Mouse (Mus musculus) heart, embryonic 13.5 days (tissue): ENCODE measurements at regions not wholly inside any gene's neighbourhood (a gene's known extent, or its start where the extent isn't known, plus 50 kb on each side); places are given as distances from the start of the nearest gene placed in this dataset.
"Not testable (repeated sequence)": the region's sequence is repeated elsewhere in the genome, so short reads cannot be mapped to it uniquely, and the experiment has no call there.

Experiments
- ATAC-seq: fragments of 200-750 bp; cut with Nextera tagmentation; 2 replicates; pipeline ENCODE4 v1.8.0; 2017; ENCODE audit warnings: moderate TSS enrichment; ENCODE audit not compliant: insufficient number of reproducible peaks, low FRiP score, low TSS enrichment; ENCODE audit errors: extremely low read depth
- H3K27ac ChIP-seq: fragments of 300-500 bp; sonication (generic); replicated peaks from 2 replicates; pipeline ENCODE4 v1.5.1; 2015; ENCODE audit warnings: moderate library complexity, mild to moderate bottlenecking, inconsistent platforms
- H3K27me3 ChIP-seq: fragments of 300-500 bp; sonication (generic); replicated peaks from 2 replicates; pipeline ENCODE4 v1.6.1; 2015; ENCODE audit warnings: mild to moderate bottlenecking, inconsistent platforms
- H3K36me3 ChIP-seq: fragments of 300-500 bp; sonication (generic); 2 replicates; pipeline ENCODE4 v1.6.1; 2015; ENCODE audit warnings: mild to moderate bottlenecking, inconsistent platforms
- H3K4me1 ChIP-seq: fragments of 300-500 bp; sonication (generic); 2 replicates; pipeline ENCODE4 v1.6.1; 2015; ENCODE audit warnings: inconsistent platforms
- H3K4me2 ChIP-seq: fragments of 300-500 bp; sonication (generic); 2 replicates; pipeline ENCODE4 v1.6.1; 2015; ENCODE audit warnings: inconsistent platforms, mild to moderate bottlenecking, moderate library complexity
- H3K4me3 ChIP-seq: fragments of 300-500 bp; sonication (generic); 2 replicates; pipeline ENCODE4 v1.5.1; 2015; ENCODE audit warnings: moderate library complexity, mild to moderate bottlenecking, inconsistent platforms
- H3K9ac ChIP-seq: fragments of 300-500 bp; sonication (generic); 2 replicates; pipeline ENCODE4 v1.6.1; 2015; ENCODE audit warnings: inconsistent platforms, mild to moderate bottlenecking, moderate library complexity
- H3K9me3 ChIP-seq: fragments of 300-500 bp; sonication (generic); 2 replicates; pipeline ENCODE4 v1.6.1; 2016; ENCODE audit warnings: inconsistent platforms
- WGBS: fragments of 180-500 bp; shearing (Covaris S2); methylation state at CpG from one replicate; pipeline ENCODE4 v1.1.7; 2015; ENCODE audit warnings: mixed read lengths; 5-methylcytosine and 5-hydroxymethylcytosine counted together

DNA sequence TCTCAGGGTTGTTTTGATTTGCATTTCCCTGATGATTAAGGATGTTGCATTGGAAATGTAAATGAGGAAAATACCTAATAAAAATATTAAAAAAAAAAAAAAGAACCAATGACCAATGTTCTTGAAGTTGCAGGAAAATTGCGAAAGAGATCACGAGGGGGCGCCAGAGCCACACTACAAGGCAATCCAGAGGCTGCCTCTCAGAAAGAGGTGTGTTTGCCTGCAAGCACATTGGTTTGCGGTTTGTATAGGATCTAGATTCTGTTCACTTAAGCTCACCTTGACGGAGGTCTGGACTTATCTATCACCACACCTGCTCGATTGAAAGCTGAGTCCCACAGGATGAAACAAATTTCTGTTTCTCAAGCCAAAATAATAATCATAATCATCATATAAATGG, 280.9 kb downstream of the Trib2 start:
- H3K4me1 ChIP-seq = peaks cover 12% of the 10 kb centered on the region

GRCm38 (mm10) chr12:15520783-15521407, 295.8 kb downstream of the Trib2 start:
- 22% methylated on average over 4 of the region's 4 CpGs for WGBS
- ATAC-seq = no peak
- no peaks in the 10 kb centered on the region for H3K27me3 ChIP-seq
- no peak overlapping the region for H3K9ac ChIP-seq
- no peak overlapping the region for H3K27ac ChIP-seq
- H3K4me2 ChIP-seq = no peak overlapping the region
- no peak overlapping the region for H3K4me3 ChIP-seq
- H3K36me3 ChIP-seq = no peaks in the 10 kb centered on the region
- H3K9me3 ChIP-seq = no peaks in the 10 kb centered on the region
- H3K4me1 ChIP-seq = peaks cover 6% of the 10 kb centered on the region

More for the DNA sequence above, 280.9 kb downstream of the Trib2 start:
- no peaks in the 10 kb centered on the region for H3K27me3 ChIP-seq
- ATAC-seq = no peak
- WGBS = 6% methylated on average over 6 of the region's 6 CpGs
- no peak overlapping the region for H3K4me2 ChIP-seq
- no peak overlapping the region for H3K27ac ChIP-seq
- H3K4me3 ChIP-seq = no peak overlapping the region
- H3K9ac ChIP-seq = no peak overlapping the region
- H3K36me3 ChIP-seq = no peaks in the 10 kb centered on the region
- H3K9me3 ChIP-seq = no peaks in the 10 kb centered on the region

DNA sequence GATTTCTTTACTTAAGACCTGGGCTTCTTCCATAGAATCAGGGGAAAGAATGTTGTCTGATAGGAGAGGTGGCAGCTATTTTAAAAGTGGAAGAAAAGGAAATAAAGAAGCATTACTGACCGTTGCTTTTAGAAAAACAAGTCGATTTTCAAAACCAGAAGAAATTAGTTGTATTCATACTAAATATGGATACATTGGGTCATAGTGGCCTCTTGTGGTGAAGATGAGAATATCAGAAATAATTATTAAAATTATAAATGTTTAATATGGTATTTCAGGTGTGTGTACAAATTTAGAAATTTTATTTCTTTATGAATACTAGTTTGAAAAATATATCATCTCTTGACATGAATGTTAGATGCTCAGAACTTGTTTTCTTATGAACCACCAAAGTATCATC, 304.7 kb downstream of the Trib2 start:
- no peaks in the 10 kb centered on the region for H3K36me3 ChIP-seq
- H3K9me3 ChIP-seq = no peaks in the 10 kb centered on the region
- no peak overlapping the region for H3K4me3 ChIP-seq
- H3K4me1 ChIP-seq = no peaks in the 10 kb centered on the region
- WGBS = 49% methylated on average over 2 of the region's 2 CpGs
- H3K27me3 ChIP-seq = no peaks in the 10 kb centered on the region
- ATAC-seq = no peak
- H3K4me2 ChIP-seq = no peak overlapping the region
- no peak overlapping the region for H3K9ac ChIP-seq
- H3K27ac ChIP-seq = no peak overlapping the region

DNA sequence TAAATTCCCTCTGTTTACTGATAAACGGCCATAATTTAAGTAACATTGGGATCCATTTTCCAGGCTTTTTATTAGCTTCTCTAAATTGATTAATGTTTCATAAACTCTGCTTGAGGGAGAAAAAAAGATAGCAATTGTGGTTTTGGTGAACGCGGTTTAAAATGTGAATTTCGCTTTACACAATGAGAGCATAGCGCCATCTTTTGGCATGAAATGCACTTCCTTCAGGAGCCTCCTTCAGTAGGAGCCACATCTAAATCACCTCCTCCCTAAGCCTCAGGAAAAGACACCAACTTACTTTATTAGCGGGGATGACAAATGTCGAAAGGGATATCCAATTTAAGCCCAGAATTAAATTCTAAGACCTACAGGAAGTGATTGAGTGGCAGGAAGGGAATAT, 309.1 kb downstream of the Trib2 start:
- Histone ChIP-seq H3K36me3 (no peaks in the 10 kb centered on the region), H3K9ac (no peak overlapping the region), H3K4me1 (no peaks in the 10 kb centered on the region), H3K4me3 (no peak overlapping the region), H3K27me3 (no peaks in the 10 kb centered on the region), H3K4me2 (no peak overlapping the region; the same call in 1 of the 2 replicates), H3K27ac (no peak overlapping the region), H3K9me3 (0 out of 2 replicates have a peak, but pooled peaks cover under 1% of the 10 kb centered on the region)
- ATAC-seq = no peak
- 21% methylated on average over 7 of the region's 7 CpGs for WGBS

GRCm38 (mm10) chr12:15493640-15494039, 323.1 kb downstream of the Trib2 start:
- no peak overlapping the region for H3K4me3 ChIP-seq
- no peak overlapping the region for H3K4me2 ChIP-seq
- H3K36me3 ChIP-seq = no peaks in the 10 kb centered on the region
- no peak overlapping the region for H3K9ac ChIP-seq
- H3K27ac ChIP-seq = no peak overlapping the region
- H3K27me3 ChIP-seq = no peaks in the 10 kb centered on the region
- WGBS = 51% methylated on average over 2 of the region's 2 CpGs
- H3K9me3 ChIP-seq = no peaks in the 10 kb centered on the region
- no peak for ATAC-seq
- no peaks in the 10 kb centered on the region for H3K4me1 ChIP-seq

DNA sequence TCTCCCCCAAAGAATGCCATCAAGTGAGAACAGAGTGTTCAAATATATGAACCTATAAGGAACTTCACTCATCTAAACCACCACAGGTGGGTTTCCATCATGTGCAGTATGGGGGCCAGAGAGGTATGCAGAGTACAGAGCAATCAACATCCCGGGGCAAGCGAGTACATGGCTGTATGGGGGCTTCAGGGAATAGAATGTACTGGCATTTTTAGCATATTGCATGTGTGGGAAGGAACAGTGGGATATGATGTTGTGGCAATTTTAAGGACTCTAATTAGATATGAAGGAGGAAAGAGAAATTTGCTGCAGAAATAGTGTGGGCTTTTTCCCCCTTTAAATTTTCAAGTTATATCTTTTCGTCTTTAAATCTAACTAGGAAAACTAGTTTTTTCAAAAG, 344.0 kb downstream of the Trib2 start:
- H3K9ac ChIP-seq = no peak overlapping the region
- no peak overlapping the region for H3K27ac ChIP-seq
- ATAC-seq = no peak
- H3K9me3 ChIP-seq = no peaks in the 10 kb centered on the region
- WGBS = 75% methylated on average over 3 of the region's 3 CpGs
- H3K4me1 ChIP-seq = no peaks in the 10 kb centered on the region
- no peaks in the 10 kb centered on the region for H3K27me3 ChIP-seq
- no peak overlapping the region for H3K4me2 ChIP-seq
- H3K36me3 ChIP-seq = no peaks in the 10 kb centered on the region
- no peak overlapping the region for H3K4me3 ChIP-seq

GRCm38 (mm10) chr12:15459429-15459828, 357.3 kb downstream of the Trib2 start:
- Histone ChIP-seq H3K4me2 (no peak overlapping the region), H3K27me3 (no peaks in the 10 kb centered on the region), H3K9me3 (peaks cover 6% of the 10 kb centered on the region; the same call in 1 of the 2 replicates), H3K9ac (no peak overlapping the region), H3K27ac (no peak overlapping the region), H3K36me3 (no peaks in the 10 kb centered on the region), H3K4me1 (no peaks in the 10 kb centered on the region), H3K4me3 (no peak overlapping the region)
- ATAC-seq = no peak
- WGBS = 68% methylated on average over 1 of the region's 1 CpGs

GRCm38 (mm10) chr12:15456369-15456768, 360.4 kb downstream of the Trib2 start:
- H3K36me3 ChIP-seq, H3K4me1 ChIP-seq, H3K27ac ChIP-seq, H3K4me3 ChIP-seq, H3K9me3 ChIP-seq, H3K4me2 ChIP-seq, H3K27me3 ChIP-seq, ATAC-seq, H3K9ac ChIP-seq: not testable (repeated sequence)

DNA sequence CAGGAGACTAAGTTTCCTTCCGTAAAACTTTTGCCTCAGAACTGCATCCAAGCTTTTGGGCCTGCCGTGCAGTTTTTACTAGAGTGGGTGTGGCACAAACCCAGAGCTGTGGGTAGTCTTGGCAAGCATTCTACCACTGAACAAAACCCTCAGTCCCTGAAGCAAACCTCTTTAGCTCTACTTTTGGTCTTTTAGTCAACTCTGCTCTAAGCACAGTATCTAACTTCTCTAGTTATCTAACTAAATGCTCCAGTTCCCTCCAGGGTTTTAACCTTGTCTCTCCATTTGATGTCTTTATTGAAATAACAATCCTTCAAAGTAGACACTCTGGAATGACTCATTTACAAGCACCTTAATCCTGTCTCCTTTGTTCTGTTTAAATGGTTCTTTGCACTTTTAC, 361.0 kb downstream of the Trib2 start:
- ATAC-seq = no peak

GRCm38 (mm10) chr12:15449484-15449883, 367.2 kb downstream of the Trib2 start:
- H3K9me3 ChIP-seq = no peaks in the 10 kb centered on the region
- no peak overlapping the region for H3K9ac ChIP-seq
- no peak overlapping the region for H3K4me2 ChIP-seq
- H3K4me1 ChIP-seq = no peaks in the 10 kb centered on the region
- H3K4me3 ChIP-seq = no peak overlapping the region
- no peak overlapping the region for H3K27ac ChIP-seq
- H3K36me3 ChIP-seq = no peaks in the 10 kb centered on the region
- no peaks in the 10 kb centered on the region for H3K27me3 ChIP-seq
- 79% methylated on average over 4 of the region's 4 CpGs for WGBS
- no peak for ATAC-seq

More for the DNA sequence above, 361.0 kb downstream of the Trib2 start:
- Histone ChIP-seq H3K4me3 (no peak overlapping the region), H3K9ac (no peak overlapping the region), H3K27ac (no peak overlapping the region), H3K4me1 (no peaks in the 10 kb centered on the region), H3K27me3 (no peaks in the 10 kb centered on the region), H3K9me3 (peaks cover 6% of the 10 kb centered on the region; the same call in 1 of the 2 replicates), H3K4me2 (no peak overlapping the region), H3K36me3 (no peaks in the 10 kb centered on the region)
- 82% methylated on average over 2 of the region's 2 CpGs for WGBS

GRCm38 (mm10) chr12:15416180-15416766, 400.4 kb downstream of the Trib2 start:
- 11% methylated on average over 4 of the region's 4 CpGs for WGBS
- Histone ChIP-seq H3K4me3 (no peak overlapping the region), H3K27me3 (peaks cover 3% of the 10 kb centered on the region; the same call in 1 of the 2 replicates), H3K27ac (no peak overlapping the region), H3K4me1 (no peaks in the 10 kb centered on the region), H3K9me3 (no peaks in the 10 kb centered on the region), H3K4me2 (no peak overlapping the region), H3K9ac (no peak overlapping the region), H3K36me3 (no peaks in the 10 kb centered on the region)
- ATAC-seq = no peak

GRCm38 (mm10) chr12:15410419-15410818, 406.3 kb downstream of the Trib2 start:
- H3K27ac ChIP-seq = no peak overlapping the region
- ATAC-seq = no peak
- no peak overlapping the region for H3K4me2 ChIP-seq
- no peaks in the 10 kb centered on the region for H3K27me3 ChIP-seq
- 70% methylated on average over 3 of the region's 3 CpGs for WGBS
- no peak overlapping the region for H3K9ac ChIP-seq
- no peaks in the 10 kb centered on the region for H3K4me1 ChIP-seq
- no peak overlapping the region for H3K4me3 ChIP-seq
- no peaks in the 10 kb centered on the region for H3K9me3 ChIP-seq
- no peaks in the 10 kb centered on the region for H3K36me3 ChIP-seq
